Mouse (Mus musculus): ENCODE measurements around the gene Cxcr5. TPM values are rescaled to one million over a fixed set of nuclear protein-coding genes. Genes with fewer than 3 reads are reported as not detected.
A peak's percentile ranks its signal among the peaks of the same experiment; 100 is the strongest.
"Not testable (repeated sequence)": the region's sequence is repeated elsewhere in the genome, so short reads cannot be mapped to it uniquely, and the experiment has no call there.

The Cxcr5 gene
- total RNA-seq, 2 experiments from 2014 or later = not detected

DNA sequence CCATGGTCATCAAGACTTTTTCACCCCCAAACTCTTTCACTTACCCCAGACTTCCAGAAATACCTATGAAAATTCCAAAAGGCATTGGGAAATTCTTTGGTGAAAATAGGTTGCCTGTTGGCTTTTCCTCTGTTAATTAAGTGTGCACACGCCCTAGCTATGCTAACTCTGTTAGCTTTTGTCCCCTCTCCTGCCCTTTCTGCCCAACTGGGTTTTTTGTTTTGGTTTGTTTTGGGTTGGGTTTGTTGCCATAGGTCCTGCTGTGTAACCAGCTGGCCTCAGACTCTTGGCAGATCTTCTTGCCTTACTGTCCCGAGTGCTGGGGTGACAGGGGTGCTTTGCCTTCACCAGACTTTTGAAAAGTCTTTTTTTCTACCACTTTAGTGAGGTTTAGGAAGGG lies 29.3 kb upstream of the Cxcr5 start:
- DNase-seq (ENCODE audit: low spot score in 2 of 2) = no peak
- intact Hi-C loops (cut with DNase I) = no loop called here

GRCm38 (mm10) chr9:44589095-44589494 lies 27.4 kb upstream of the Cxcr5 start:
- intact Hi-C loops (cut with DNase I) = loop anchor here (10.0 kb wide), 1 partner anchor 54 kb away; no protein-coding TSS in a partner anchor
- no peak for DNase-seq (ENCODE audit: low spot score in 2 of 2)

DNA sequence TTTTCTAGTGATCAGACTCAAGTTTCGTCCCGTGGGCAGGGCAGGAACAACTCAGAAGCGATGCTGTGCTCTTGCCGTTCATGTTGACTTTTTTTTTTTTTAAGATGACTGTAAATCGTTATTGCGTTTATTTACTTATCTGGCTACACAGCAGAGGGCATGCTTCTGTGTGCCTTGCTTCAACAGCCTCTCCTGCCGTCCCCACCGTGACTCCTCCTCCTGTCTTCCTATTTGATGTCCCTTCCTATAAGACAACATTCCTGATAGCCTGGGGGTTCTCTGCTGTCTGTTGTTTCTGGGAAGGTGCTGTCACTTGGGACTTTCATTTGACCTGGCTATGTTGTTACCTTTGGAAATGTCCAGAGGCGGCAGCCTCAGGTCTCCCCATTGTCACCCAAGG lies 26.9 kb upstream of the Cxcr5 start:
- intact Hi-C loops (cut with DNase I) = loop anchor here (10.0 kb wide), 1 partner anchor 54 kb away; no protein-coding TSS in a partner anchor
- DNase-seq (ENCODE audit: low spot score in 2 of 2) = no peak

GRCm38 (mm10) chr9:44587262-44588160 lies 25.8 kb upstream of the Cxcr5 start:
- intact Hi-C loops (cut with DNase I) = loop anchor here (10.0 kb wide), 1 partner anchor 53 kb away; no protein-coding TSS in a partner anchor
- DNase-seq (ENCODE audit: low spot score in 2 of 2) = no peak

- no peak for DNase-seq (ENCODE audit: low spot score in 2 of 2)
- intact Hi-C loops (cut with DNase I) = loop anchor here (10.0 kb wide), 1 partner anchor 52 kb away; no protein-coding TSS in a partner anchor
These were observed 25.1 kb upstream of the Cxcr5 start for GRCm38 (mm10) chr9:44586640-44587261.

DNA sequence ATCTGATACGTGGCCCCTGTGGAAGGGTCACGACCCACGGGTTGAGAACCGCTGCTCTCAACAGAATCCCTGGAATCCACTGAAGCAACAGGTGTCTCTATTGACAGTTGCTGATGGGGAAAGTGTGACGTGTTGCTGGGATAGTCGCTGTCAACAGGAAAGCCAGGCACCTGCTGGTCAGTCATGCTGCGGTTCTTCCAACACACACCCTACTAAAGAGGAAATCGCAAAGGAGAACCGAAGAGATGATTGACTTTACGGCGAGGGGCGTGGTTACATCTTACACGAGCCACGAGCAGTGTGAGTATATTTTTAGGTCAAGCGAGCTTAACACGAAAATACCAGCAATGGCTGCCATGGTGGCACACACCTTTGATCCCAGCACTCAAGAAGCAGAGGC lies 20.7 kb upstream of the Cxcr5 start:
- intact Hi-C loops (cut with DNase I) = loop anchor here (10.0 kb wide), 1 partner anchor 48 kb away; no protein-coding TSS in a partner anchor
- no peak for DNase-seq (ENCODE audit: low spot score in 2 of 2)

DNA sequence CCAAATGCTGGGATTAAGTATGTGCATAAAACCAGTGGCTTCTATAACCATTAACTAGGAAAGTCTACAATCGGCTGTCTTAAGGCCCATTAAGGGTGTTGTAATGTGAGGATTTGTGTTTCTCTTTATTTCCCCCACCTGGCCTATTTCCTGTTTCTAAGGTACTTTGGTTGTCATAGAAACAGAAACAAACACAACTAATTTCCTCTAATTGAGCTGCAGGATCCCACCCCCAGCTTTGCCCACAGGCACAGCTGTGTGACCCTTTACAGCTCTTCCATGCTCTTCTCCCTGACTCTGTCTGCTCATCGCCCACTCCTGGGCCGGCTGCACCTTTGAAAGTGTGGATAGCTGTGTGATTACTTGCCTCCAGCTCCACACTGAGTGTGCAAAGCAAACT lies 19.7 kb upstream of the Cxcr5 start:
- intact Hi-C loops (cut with DNase I) = loop anchor here (10.0 kb wide), 1 partner anchor 47 kb away; no protein-coding TSS in a partner anchor
- no peak for DNase-seq (ENCODE audit: low spot score in 2 of 2)

DNA sequence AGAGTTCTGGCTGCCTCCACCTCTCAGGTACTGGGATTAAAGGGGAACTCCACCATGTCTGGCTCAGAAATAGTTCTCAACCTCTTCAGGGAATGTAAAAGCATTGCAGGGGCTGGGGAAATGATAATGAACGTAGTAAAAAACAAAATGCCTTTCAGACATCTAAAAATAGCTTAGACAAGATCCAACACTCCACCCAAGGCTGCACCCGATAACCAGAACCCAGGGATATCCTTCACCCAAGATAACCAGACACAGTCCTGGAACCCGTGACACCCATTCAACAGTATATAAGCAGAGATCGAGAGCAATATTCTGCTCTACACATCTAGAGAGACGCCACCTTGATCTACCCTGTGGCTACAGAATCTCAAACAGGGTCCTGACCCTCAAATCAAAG lies 18.4 kb upstream of the Cxcr5 start:
- intact Hi-C loops (cut with DNase I) = loop anchor here (10.0 kb wide), 1 partner anchor 45 kb away; no protein-coding TSS in a partner anchor
- no peak for DNase-seq (ENCODE audit: low spot score in 2 of 2)

GRCm38 (mm10) chr9:44579392-44579791 lies 17.7 kb upstream of the Cxcr5 start:
- intact Hi-C loops (cut with DNase I) = no loop called here
- DNase-seq (ENCODE audit: low spot score in 2 of 2) = peak in 1 of 2 experiments; percentile 9

GRCm38 (mm10) chr9:44576046-44576445 lies 14.4 kb upstream of the Cxcr5 start:
- intact Hi-C loops (cut with DNase I); DNase-seq (ENCODE audit: low spot score in 2 of 2): not testable (repeated sequence)

GRCm38 (mm10) chr9:44575095-44575494 lies 13.4 kb upstream of the Cxcr5 start:
- intact Hi-C loops (cut with DNase I) = no loop called here
- no peak for DNase-seq (ENCODE audit: low spot score in 2 of 2)

GRCm38 (mm10) chr9:44573306-44573705 lies 11.6 kb upstream of the Cxcr5 start:
- DNase-seq (ENCODE audit: low spot score in 2 of 2) = no peak
- intact Hi-C loops (cut with DNase I) = no loop called here

GRCm38 (mm10) chr9:44570939-44571382 lies 9.3 kb upstream of the Cxcr5 start:
- DNase-seq (ENCODE audit: low spot score in 2 of 2) = no peak
- intact Hi-C loops (cut with DNase I) = no loop called here

DNA sequence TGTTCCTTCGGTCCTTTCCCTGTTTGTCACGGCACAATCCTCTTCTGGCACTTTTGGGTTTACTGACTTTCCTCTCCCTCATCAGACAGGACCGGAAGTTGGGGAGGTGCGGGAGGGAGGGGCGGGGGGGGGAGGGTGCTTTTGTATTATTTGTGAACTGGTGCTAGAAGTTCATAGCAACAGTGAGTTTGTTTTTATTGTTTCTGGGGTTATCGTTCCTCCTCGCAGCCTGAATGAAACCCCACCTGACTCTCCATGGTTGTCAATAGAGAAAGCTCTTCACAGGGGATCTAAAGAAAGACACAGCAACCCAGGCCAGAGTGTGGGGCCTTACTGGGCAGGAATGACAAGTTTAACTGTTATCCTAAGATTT lies 6.4 kb upstream of the Cxcr5 start:
- intact Hi-C loops (cut with DNase I) = no loop called here
- DNase-seq (ENCODE audit: low spot score in 2 of 2) = no peak

GRCm38 (mm10) chr9:44567338-44568082 lies 5.8 kb upstream of the Cxcr5 start:
- DNase-seq (ENCODE audit: low spot score in 2 of 2) = peak in 1 of 2 experiments; percentile 35
- intact Hi-C loops (cut with DNase I) = no loop called here

- intact Hi-C loops (cut with DNase I) = no loop called here
- DNase-seq (ENCODE audit: low spot score in 2 of 2) = peak in 1 of 2 experiments; percentile 10
These were observed 3.7 kb upstream of the Cxcr5 start for GRCm38 (mm10) chr9:44565367-44565766.

DNA sequence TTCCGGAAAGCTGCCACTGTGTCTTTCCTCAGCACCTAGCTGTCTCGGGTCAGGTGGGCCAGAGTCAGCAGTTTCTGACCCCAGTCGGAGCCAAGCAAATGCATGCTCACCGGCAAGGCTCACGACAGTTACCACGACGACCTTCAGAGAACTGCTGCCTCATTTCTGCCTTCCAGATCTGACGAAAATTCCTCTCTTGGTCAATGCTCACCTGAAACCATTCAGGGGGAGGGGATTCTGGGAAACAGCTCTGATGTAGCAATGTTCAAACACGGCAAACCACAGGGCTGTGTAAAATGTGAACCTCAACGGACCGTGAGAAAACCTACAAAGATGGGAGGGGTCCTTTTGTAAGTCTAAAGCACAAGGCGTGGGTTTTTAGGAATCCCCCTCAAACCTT lies 1.3 kb upstream of the Cxcr5 start:
- intact Hi-C loops (cut with DNase I) = no loop called here
- no peak for DNase-seq (ENCODE audit: low spot score in 2 of 2)

- intact Hi-C loops (cut with DNase I) = no loop called here
- DNase-seq (ENCODE audit: low spot score in 2 of 2) = peak in 1 of 2 experiments; percentile 11
These were observed 9.5 kb downstream of the Cxcr5 start for GRCm38 (mm10) chr9:44552161-44552560.

DNA sequence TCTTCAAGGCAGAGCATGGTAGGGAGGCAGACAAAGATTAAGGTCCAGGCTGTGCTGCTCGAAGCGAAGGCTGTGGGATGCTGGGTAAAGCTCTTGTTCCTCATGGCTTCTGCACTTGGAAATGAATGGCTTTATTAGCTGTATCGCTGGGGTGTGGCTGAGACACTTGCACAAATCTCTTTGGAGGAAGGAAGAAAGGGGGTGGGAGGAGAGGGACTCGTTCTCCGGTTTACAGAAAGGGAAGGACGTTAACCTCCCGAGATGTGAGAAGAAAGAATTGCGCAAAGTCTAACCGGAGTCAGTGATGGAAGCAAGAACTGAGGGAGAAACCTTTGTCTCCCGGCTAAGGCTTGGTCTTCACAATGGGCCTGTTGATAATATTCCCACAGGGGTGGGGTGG lies 10.5 kb downstream of the Cxcr5 start:
- intact Hi-C loops (cut with DNase I) = no loop called here
- DNase-seq (ENCODE audit: low spot score in 2 of 2) = no peak

All from left cerebral cortex, postnatal 25 days (tissue).